Mouse (Mus musculus): ENCODE results near the gene Hspa5.
A peak's percentile ranks its signal among the peaks of the same experiment; 100 is the strongest.
"Not testable (repeated sequence)": the region's sequence is repeated elsewhere in the genome, so short reads cannot be mapped to it uniquely, and the experiment has no call there.

The Hspa5 gene

DNA sequence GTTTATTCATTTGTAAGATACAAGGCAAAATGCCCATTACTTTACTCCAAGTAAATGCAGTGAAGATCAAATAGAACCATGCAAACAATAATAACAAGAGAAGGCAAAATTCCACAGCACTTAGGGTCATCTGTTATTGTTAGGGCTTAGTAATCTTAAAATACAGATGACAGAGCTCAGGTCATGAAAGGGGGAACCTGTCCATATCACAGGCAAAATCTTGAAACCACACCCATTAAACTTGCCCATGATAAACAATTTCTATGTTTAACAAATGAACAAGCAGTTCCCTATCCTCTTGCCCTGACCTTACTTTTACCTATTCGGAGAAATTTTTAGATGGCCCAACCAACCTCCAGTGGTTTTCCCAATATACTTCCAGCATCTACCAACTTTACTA is 37.8 kb downstream of the Hspa5 start:
- no peak for DNase-seq (ENCODE audit: low spot score)

DNA sequence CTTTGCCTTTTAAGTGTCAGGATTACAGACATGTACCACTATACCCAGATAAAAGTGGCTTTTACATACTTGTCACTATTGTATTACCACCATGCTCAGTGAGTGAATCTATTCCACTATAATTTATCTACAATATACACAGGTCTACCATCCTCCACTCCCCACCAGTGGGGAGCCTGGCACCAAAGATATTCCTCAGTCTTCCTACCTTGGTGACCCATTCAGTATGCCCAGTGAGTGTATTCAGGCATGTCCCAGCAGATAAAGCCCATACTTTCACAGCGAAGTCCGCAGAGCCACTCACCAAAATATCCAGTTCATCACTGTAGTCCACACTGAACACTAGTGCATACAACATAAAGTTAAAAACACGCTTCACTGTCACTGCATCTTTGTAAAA is 39.0 kb downstream of the Hspa5 start:
- DNase-seq (ENCODE audit: low spot score) = no peak

DNA sequence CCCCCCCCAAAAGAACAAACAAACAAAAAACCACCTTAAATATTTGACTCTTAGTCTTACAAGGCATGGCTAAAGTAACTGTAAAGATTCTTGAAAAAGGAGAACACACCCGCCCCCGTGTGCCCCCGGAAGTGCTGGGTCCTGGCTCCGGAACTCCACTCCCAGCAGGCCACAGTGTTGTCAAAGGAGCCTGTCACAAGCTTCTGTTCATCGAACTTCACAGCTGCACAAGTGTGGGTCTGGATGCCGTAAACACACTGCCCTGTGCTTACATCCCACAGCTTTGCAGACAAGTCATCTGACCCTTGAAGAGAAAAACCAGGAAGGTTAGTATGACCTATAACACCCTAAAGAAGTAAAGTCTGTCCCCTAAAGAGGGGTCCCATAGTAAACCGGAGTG is 40.9 kb downstream of the Hspa5 start:
- no peak for DNase-seq (ENCODE audit: low spot score)

DNA sequence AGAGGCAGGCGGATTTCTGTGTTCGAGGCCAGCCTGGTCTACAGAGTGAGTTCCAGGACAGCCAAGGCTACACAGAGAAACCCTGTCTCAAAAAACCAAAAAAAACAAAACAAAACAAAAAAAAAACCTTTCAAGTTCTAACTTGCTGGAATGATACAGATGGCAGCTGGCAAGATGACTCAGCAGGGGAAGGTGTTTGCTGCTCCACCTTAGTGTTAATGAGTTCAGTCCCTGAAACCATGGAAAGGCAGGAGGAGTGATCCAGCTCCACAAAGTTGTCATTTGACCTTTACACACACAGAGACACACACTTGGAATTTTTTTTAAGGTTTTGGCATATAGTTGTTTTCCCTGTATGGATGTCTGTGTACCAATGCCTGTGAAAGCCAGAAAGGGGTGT is 44.1 kb downstream of the Hspa5 start:
- DNase-seq (ENCODE audit: low spot score) = not testable (repeated sequence)

GRCm38 (mm10) chr2:34818492-34818891 is 46.7 kb downstream of the Hspa5 start:
- DNase-seq (ENCODE audit: low spot score) = no peak

DNA sequence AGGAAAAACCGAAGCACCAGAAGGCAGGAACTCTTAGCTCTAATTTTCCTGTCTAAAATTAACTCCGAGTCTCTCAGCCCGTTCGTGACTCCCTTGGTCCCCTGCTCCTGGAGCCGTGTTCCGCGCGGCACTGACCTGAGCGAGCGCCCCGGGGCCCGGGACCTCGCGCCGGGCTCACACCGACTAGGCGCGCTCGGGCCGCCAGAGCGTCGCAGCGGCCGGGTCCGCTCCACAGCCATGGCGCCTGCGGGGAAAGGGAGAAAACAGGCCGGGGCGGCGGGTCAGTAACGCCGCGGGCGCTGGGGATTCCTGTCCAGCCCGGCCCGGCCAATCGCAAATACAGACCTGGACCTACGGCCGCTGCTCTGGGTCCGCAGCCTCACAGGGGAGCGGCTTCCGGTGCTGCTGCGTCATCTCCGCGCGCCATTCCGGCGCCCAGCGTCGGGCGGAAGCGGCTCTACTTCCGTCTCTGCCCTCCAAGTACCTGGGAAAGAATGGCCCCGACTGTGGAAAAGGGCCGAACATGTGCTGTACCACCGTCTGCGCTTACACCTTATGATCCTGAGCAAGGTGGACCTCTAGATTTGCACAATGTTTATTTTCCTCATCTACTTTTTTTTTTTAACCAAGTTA is 54.2 kb downstream of the Hspa5 start, which contains the start of gene Fbxw2:
Gene Fbxw2 (minus strand): TSS at position 485 of the 633 bp plus-strand sequence.
- peak; percentile 84 for DNase-seq (ENCODE audit: low spot score)

DNA sequence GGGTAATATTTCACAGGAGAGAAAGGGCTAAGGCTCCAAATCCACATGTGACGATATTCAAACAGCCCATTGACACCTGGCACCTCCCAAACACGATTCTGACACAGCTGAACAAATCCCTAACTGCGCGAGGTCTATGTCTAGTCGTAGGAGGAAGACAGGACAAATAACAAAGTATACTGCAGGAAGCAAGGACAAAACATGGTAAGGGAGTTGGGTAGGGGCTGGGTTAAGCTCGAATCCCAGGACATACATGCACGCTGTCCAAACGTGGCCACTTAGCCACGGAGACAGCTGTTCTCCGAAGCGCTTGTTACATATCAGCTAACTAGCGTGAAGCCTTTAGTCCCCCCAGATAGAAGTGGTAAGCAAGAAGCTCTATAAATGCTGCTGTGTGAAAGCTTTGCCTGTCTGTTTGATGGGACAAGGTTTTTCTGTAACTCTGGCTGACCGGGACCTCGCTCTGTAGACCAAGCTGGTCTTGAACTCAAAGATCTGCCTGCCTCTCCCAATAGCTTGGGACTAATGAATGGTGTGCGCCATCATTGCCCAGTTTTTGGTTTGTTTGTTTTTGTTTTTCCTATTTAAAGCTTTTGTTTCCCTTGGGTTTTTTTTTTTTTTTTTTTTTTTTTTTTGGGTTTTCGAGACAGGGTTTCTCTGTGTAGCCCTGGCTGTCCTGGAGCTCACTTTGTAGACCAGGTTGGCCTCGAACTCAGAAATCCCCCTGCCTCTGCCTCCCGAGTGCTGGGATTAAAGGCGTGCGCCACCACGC is 54.9 kb downstream of the Hspa5 start:
- DNase-seq (ENCODE audit: low spot score) = no peak

Measured in left cerebral cortex, adult 11 months (tissue).